Comparison of ENCODE assay signal across 12 mouse cellular contexts in the genomic region with DNA sequence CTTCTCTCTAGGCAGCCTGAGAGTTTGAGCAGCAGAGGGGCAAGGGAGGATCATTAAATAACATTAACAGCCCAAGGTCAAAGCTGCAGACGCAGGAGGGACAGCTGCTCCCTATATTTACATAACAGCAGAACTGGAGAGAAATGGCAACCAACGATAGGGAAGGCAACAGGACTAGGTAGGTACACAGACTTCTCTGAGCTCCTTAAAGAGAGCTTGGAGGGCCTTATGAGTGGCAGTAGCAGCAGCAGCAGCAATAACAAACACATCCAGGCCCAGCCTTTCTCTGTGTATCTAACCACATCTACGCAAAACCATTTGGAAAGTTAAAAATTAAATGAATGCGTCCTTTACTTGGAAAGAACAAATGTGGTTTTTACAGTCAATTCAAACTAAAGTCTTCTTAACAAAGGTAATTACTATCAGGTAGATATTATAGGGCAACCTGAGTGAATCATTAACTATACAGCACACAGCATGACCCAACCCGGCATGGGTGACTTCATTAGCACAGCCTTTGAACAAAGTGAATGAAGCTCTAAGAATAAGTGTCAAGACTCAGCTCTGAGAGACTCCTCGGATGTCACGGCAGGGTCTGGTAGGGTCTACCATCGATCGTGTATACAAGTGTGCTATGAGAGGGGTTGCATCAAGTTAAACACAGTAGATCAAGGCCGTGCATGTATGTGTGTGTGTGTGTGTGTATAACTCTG. TPM values are rescaled to one million over a fixed set of nuclear protein-coding genes. Genes with fewer than 3 reads are reported as not detected.
A peak's percentile ranks its signal among the peaks of the same experiment; 100 is the strongest.
DNase-seq lines count a peak whose midpoint lies in the region; ATAC-seq and TF ChIP-seq lines count a peak whose summit lies in the region.
"Had no signal": no experiment of that assay in that cellular context is flagged by ENCODE, and none has a peak within 500 bp of the region (broad histone marks: within the 10 kb centered on the region; RNA-seq: fewer than 3 reads in every experiment).

No protein-coding gene starts in this region.

- no peak overlapping the region for H3K4me2 ChIP-seq in midbrain, embryonic 11.5 days
- H3K4me2 ChIP-seq in midbrain, embryonic 15.5 days, result no peak overlapping the region
- H3K4me2 ChIP-seq in intestine, postnatal 0 days (replicated peaks; ENCODE audit: low read depth), result peak overlapping the region; percentile 75
- peak overlapping the region; percentile 52 for H3K4me2 ChIP-seq in stomach, embryonic 15.5 days
- no peak overlapping the region for H3K4me2 ChIP-seq in hindbrain, embryonic 12.5 days (replicated peaks)
- H3K4me2 ChIP-seq: hindbrain, embryonic 15.5 days had no signal

- peaks cover 10% of the 10 kb centered on the region; the same call in 1 of the 2 replicates for H3K27me3 ChIP-seq in midbrain, embryonic 11.5 days (ENCODE audit: control insufficient read depth, insufficient read depth, low read length)
- H3K27me3 ChIP-seq in midbrain, embryonic 15.5 days (replicated peaks), result peaks cover 17% of the 10 kb centered on the region
- no peaks in the 10 kb centered on the region for H3K27me3 ChIP-seq in intestine, postnatal 0 days (replicated peaks; ENCODE audit: control insufficient read depth, insufficient read depth, low read length)
- no peaks in the 10 kb centered on the region for H3K27me3 ChIP-seq in stomach, embryonic 15.5 days (replicated peaks)
- no peaks in the 10 kb centered on the region for H3K27me3 ChIP-seq in thymus, adult 2 months (ENCODE audit: control insufficient read depth, insufficient read depth, low read length)
- peaks cover 36% of the 10 kb centered on the region for H3K27me3 ChIP-seq in hindbrain, embryonic 12.5 days

- TF ChIP-seq CTCF in intestine, postnatal 0 days (IDR thresholded peaks at IDR 0.05; ENCODE audit: low read depth), result no peak
- TF ChIP-seq CTCF in thymus, adult 2 months (IDR thresholded peaks at IDR 0.05; ENCODE audit: borderline replicate concordance, control insufficient read depth, extremely low read depth, insufficient read depth, low read length, poor library complexity), result no peak

- H3K9ac ChIP-seq in midbrain, embryonic 11.5 days (ENCODE audit: low read length), result no peak overlapping the region
- no peak overlapping the region for H3K9ac ChIP-seq in midbrain, embryonic 15.5 days
- H3K9ac ChIP-seq in intestine, postnatal 0 days (ENCODE audit: low read depth, low read length), result no peak overlapping the region
- no peak overlapping the region for H3K9ac ChIP-seq in stomach, embryonic 15.5 days
- no peak overlapping the region for H3K9ac ChIP-seq in hindbrain, embryonic 12.5 days
- H3K9ac ChIP-seq: hindbrain, embryonic 15.5 days had no signal

- no peak overlapping the region for H3K27ac ChIP-seq in midbrain, embryonic 11.5 days (ENCODE audit: low read depth, low read length)
- H3K27ac ChIP-seq in midbrain, embryonic 15.5 days, result no peak overlapping the region
- H3K27ac ChIP-seq in intestine, postnatal 0 days (ENCODE audit: low read depth, low read length), result peak overlapping the region; percentile 75
- peak overlapping the region; percentile 85 for H3K27ac ChIP-seq in stomach, embryonic 15.5 days
- H3K27ac ChIP-seq in thymus, adult 2 months (ENCODE audit: control insufficient read depth, insufficient read depth, low read length), result no peak overlapping the region
- no peak overlapping the region for H3K27ac ChIP-seq in hindbrain, embryonic 12.5 days
- H3K27ac ChIP-seq: hindbrain, embryonic 15.5 days had no signal

- TF ChIP-seq POLR2A in thymus, adult 2 months (IDR thresholded peaks at IDR 0.05; ENCODE audit: control insufficient read depth, extremely low read depth, insufficient read depth, low read length, poor library complexity), result no peak

- DNase-seq in midbrain, embryonic 11.5 days (ENCODE audit: low spot score, missing footprints), result peak; percentile 77
- DNase-seq in kidney, postnatal 4 days, result peak; percentile 39 to 58
- DNase-seq in thymus, adult 2 months, result no peak
- DNase-seq: left cerebral cortex, postnatal 4 days; right cerebral cortex, postnatal 25 days; thymus, postnatal 14 days had no signal

- 74% methylated on average over 10 of the region's 10 CpGs for WGBS in midbrain, embryonic 11.5 days
- 64% methylated on average over 10 of the region's 10 CpGs for WGBS in midbrain, embryonic 15.5 days
- 28% methylated on average over 10 of the region's 10 CpGs for WGBS in intestine, postnatal 0 days
- 38% methylated on average over 10 of the region's 10 CpGs for WGBS in stomach, embryonic 15.5 days
- 95% methylated on average over 10 of the region's 10 CpGs for WGBS in thymus, adult 2 months
- 52% methylated on average over 10 of the region's 10 CpGs for WGBS in hindbrain, embryonic 12.5 days

- ATAC-seq in midbrain, embryonic 11.5 days (ENCODE audit: low FRiP score), result peak; percentile 49; the same call in 1 of the 2 replicates
- no peak for ATAC-seq in midbrain, embryonic 15.5 days (replicated peaks)
- ATAC-seq in intestine, postnatal 0 days, result peak; percentile 83
- ATAC-seq in stomach, embryonic 15.5 days (ENCODE audit: insufficient read depth, low FRiP score, low read depth), result peak; percentile 74
- no peak for ATAC-seq in hindbrain, embryonic 12.5 days (ENCODE audit: low FRiP score)

- H3K9me3 ChIP-seq in midbrain, embryonic 11.5 days (ENCODE audit: control insufficient read depth, low read length), result no peaks in the 10 kb centered on the region
- H3K9me3 ChIP-seq in midbrain, embryonic 15.5 days, result no peaks in the 10 kb centered on the region
- H3K9me3 ChIP-seq in intestine, postnatal 0 days (ENCODE audit: control insufficient read depth), result no peaks in the 10 kb centered on the region
- H3K9me3 ChIP-seq in stomach, embryonic 15.5 days, result no peaks in the 10 kb centered on the region
- H3K9me3 ChIP-seq in hindbrain, embryonic 12.5 days (replicated peaks), result no peaks in the 10 kb centered on the region
- H3K9me3 ChIP-seq: hindbrain, embryonic 15.5 days had no signal

- H3K36me3 ChIP-seq in midbrain, embryonic 11.5 days (ENCODE audit: control insufficient read depth, insufficient read depth, low read length), result no peaks in the 10 kb centered on the region
- no peaks in the 10 kb centered on the region for H3K36me3 ChIP-seq in midbrain, embryonic 15.5 days (replicated peaks)
- 0 out of 2 replicates have a peak, but pooled peaks cover 3% of the 10 kb centered on the region for H3K36me3 ChIP-seq in intestine, postnatal 0 days (ENCODE audit: control insufficient read depth, insufficient read depth)
- H3K36me3 ChIP-seq in stomach, embryonic 15.5 days, result no peaks in the 10 kb centered on the region
- H3K36me3 ChIP-seq in thymus, adult 2 months (ENCODE audit: control insufficient read depth, insufficient read depth, low read length), result no peaks in the 10 kb centered on the region
- H3K36me3 ChIP-seq in hindbrain, embryonic 12.5 days, result no peaks in the 10 kb centered on the region
- H3K36me3 ChIP-seq: hindbrain, embryonic 15.5 days had no signal

- no peak overlapping the region for H3K4me3 ChIP-seq in midbrain, embryonic 11.5 days (ENCODE audit: low read depth, low read length)
- H3K4me3 ChIP-seq in midbrain, embryonic 15.5 days, result no peak overlapping the region
- H3K4me3 ChIP-seq in intestine, postnatal 0 days (ENCODE audit: low read depth, low read length), result peak overlapping the region; percentile 50
- H3K4me3 ChIP-seq in stomach, embryonic 15.5 days (replicated peaks), result peak overlapping the region; percentile 44; the same call in 1 of the 2 replicates
- no peak overlapping the region for H3K4me3 ChIP-seq in thymus, adult 2 months (ENCODE audit: control insufficient read depth, insufficient read depth, low read length)
- H3K4me3 ChIP-seq in hindbrain, embryonic 12.5 days, result no peak overlapping the region
- H3K4me3 ChIP-seq: hindbrain, embryonic 15.5 days; myocyte had no signal

- H3K4me1 ChIP-seq in midbrain, embryonic 11.5 days (ENCODE audit: control insufficient read depth, insufficient read depth, low read length), result 0 out of 2 replicates have a peak, but pooled peaks cover 2% of the 10 kb centered on the region
- peaks cover 8% of the 10 kb centered on the region for H3K4me1 ChIP-seq in midbrain, embryonic 15.5 days
- H3K4me1 ChIP-seq in intestine, postnatal 0 days (replicated peaks; ENCODE audit: control insufficient read depth, insufficient read depth, low read length), result peaks cover 3% of the 10 kb centered on the region; the same call in 1 of the 2 replicates
- peaks cover 26% of the 10 kb centered on the region for H3K4me1 ChIP-seq in stomach, embryonic 15.5 days
- 0 out of 2 replicates have a peak, but pooled peaks cover 8% of the 10 kb centered on the region for H3K4me1 ChIP-seq in thymus, adult 2 months (replicated peaks; ENCODE audit: control insufficient read depth, insufficient read depth, low read length)
- peaks cover 20% of the 10 kb centered on the region for H3K4me1 ChIP-seq in hindbrain, embryonic 12.5 days

RNA-seq across cellular contexts. Expression of gene Slc44a3, which starts 1.5 kb away (rescaled TPM):
- polyA plus RNA-seq in midbrain, embryonic 11.5 days (2014; fragmentation: Nextera tagmentation; extraction: Ambion mirVana), result 0.34 and 0.38 TPM in 2 replicates
- 1.1 and 1.2 TPM in 2 replicates for polyA plus RNA-seq in midbrain, embryonic 15.5 days (2015; fragmentation: Nextera tagmentation; extraction: Ambion mirVana)
- 23.7 and 25.2 TPM in 2 replicates for polyA plus RNA-seq in intestine, postnatal 0 days (2015; fragmentation: Nextera tagmentation; extraction: Ambion mirVana)
- polyA plus RNA-seq in stomach, embryonic 15.5 days (2015; fragmentation: Nextera tagmentation; extraction: Ambion mirVana), result 35.4 and 46.9 TPM in 2 replicates
- polyA plus RNA-seq in thymus, adult 2 months (2012; rRNA removed), result 0.69 and 0.82 TPM in 2 replicates
- 0.97 and 1.5 TPM in 2 replicates for polyA plus RNA-seq in hindbrain, embryonic 12.5 days (2016; fragmentation: Nextera tagmentation; extraction: Ambion mirVana)

Comparison
In these comparisons a context has a peak if more than half of its experiments do, and no peak if none do; other contexts are left out.
1. ATAC-seq: peak in midbrain, embryonic 11.5 days (single experiment), intestine, postnatal 0 days (single experiment) and stomach, embryonic 15.5 days (single experiment); none in midbrain, embryonic 15.5 days (single experiment) and hindbrain, embryonic 12.5 days (single experiment).
2. H3K27ac ChIP-seq: peak in intestine, postnatal 0 days (single experiment) and stomach, embryonic 15.5 days (single experiment); none in midbrain, embryonic 11.5 days (single experiment), midbrain, embryonic 15.5 days (single experiment), thymus, adult 2 months (single experiment) and hindbrain, embryonic 12.5 days (single experiment).
3. H3K4me2 ChIP-seq: peak in intestine, postnatal 0 days (single experiment) and stomach, embryonic 15.5 days (single experiment); none in midbrain, embryonic 11.5 days (single experiment), midbrain, embryonic 15.5 days (single experiment) and hindbrain, embryonic 12.5 days (single experiment).
4. H3K4me3 ChIP-seq: peak in intestine, postnatal 0 days (single experiment) and stomach, embryonic 15.5 days (single experiment); none in midbrain, embryonic 11.5 days (single experiment), midbrain, embryonic 15.5 days (single experiment), thymus, adult 2 months (single experiment) and hindbrain, embryonic 12.5 days (single experiment).